Mouse (Mus musculus) limb, embryonic 14.5 days (tissue): ENCODE data around the gene Prkce. TPM values are rescaled to one million over a fixed set of nuclear protein-coding genes. Genes with fewer than 3 reads are reported as not detected.
A peak's percentile ranks its signal among the peaks of the same experiment; 100 is the strongest.

Source experiments
- ATAC-seq: fragments of 200-750 bp; cut with Nextera tagmentation; 2 replicates; pipeline ENCODE4 v1.8.0; 2017; ENCODE audit warnings: low read depth, moderate number of reproducible peaks, moderate TSS enrichment; ENCODE audit not compliant: low FRiP score
- DNase-seq: peaks from one replicate; pipeline ENCODE4 v3.0.0-alpha.2; 2015; ENCODE audit warnings: low spot score
- H3K27ac ChIP-seq: fragments of 300-500 bp; sonication (generic); replicated peaks from 2 replicates; pipeline ENCODE4 v1.5.1; 2014; ENCODE audit warnings: low read depth, mild to moderate bottlenecking, low read length, moderate library complexity, mixed read lengths
- H3K27me3 ChIP-seq: fragments of 300-500 bp; sonication (generic); 2 replicates; pipeline ENCODE4 v1.6.1; 2014; ENCODE audit warnings: low read length, mixed read lengths; ENCODE audit not compliant: control insufficient read depth, insufficient read depth
- H3K36me3 ChIP-seq: fragments of 300-500 bp; sonication (generic); 2 replicates; pipeline ENCODE4 v1.6.1; 2014; ENCODE audit warnings: mild to moderate bottlenecking, low read length, moderate library complexity, mixed read lengths; ENCODE audit not compliant: control insufficient read depth, insufficient read depth
- H3K4me1 ChIP-seq: fragments of 300-500 bp; sonication (generic); 2 replicates; pipeline ENCODE4 v1.6.1; 2014; ENCODE audit warnings: antibody characterized with exemption, low read length, mixed read lengths; ENCODE audit not compliant: control insufficient read depth, insufficient read depth
- H3K4me2 ChIP-seq: fragments of 300-500 bp; sonication (generic); replicated peaks from 2 replicates; pipeline ENCODE4 v1.6.1; 2014; ENCODE audit warnings: low read depth, mild to moderate bottlenecking, low read length, moderate library complexity; ENCODE audit not compliant: severe bottlenecking
- H3K4me3 ChIP-seq: fragments of 300-500 bp; sonication (generic); replicated peaks from 2 replicates; pipeline ENCODE4 v1.5.1; 2014; ENCODE audit warnings: low read length
- H3K9ac ChIP-seq: fragments of 300-500 bp; sonication (generic); 2 replicates; pipeline ENCODE4 v1.6.1; 2014; ENCODE audit warnings: mild to moderate bottlenecking, low read depth, low read length, moderate library complexity; ENCODE audit not compliant: severe bottlenecking
- H3K9me3 ChIP-seq: fragments of 300-500 bp; sonication (generic); 2 replicates; pipeline ENCODE4 v1.6.1; 2016; ENCODE audit warnings: low read length; ENCODE audit not compliant: control insufficient read depth
- POLR2A ChIP-seq: fragments of 200-500 bp; IDR thresholded peaks from 2 replicates; pipeline ENCODE4 v1.8.0; 2012; ENCODE audit warnings: inconsistent platforms, mild to moderate bottlenecking, moderate library complexity, borderline replicate concordance; ENCODE audit not compliant: insufficient read depth, insufficient read length; ENCODE audit errors: extremely low read depth
- WGBS: fragments of 180-500 bp; shearing (Covaris S2); extraction: QIAGEN DNeasy Blood & Tissue Kit; methylation state at CpG from one replicate; pipeline ENCODE4 v1.1.7; 2014; 5-methylcytosine and 5-hydroxymethylcytosine counted together
- polyA plus RNA-seq, 2 experiments: library from polyadenylated mRNA; depleted of rRNA in 1 of 2; stranded (reverse) in 1 of 2; unstranded in 1 of 2; fragments of >200 nt; fragmentation: Nextera tagmentation in 1 of 2; extraction: Ambion mirVana in 1 of 2; gene quantifications; 2 replicates each; pipeline versions ENCODE4 v1.2.1 to v1.2.3; 2012 to 2014

Prkce gene
- polyA plus RNA-seq, 2 experiments: 4.7 to 9.3 TPM

DNA sequence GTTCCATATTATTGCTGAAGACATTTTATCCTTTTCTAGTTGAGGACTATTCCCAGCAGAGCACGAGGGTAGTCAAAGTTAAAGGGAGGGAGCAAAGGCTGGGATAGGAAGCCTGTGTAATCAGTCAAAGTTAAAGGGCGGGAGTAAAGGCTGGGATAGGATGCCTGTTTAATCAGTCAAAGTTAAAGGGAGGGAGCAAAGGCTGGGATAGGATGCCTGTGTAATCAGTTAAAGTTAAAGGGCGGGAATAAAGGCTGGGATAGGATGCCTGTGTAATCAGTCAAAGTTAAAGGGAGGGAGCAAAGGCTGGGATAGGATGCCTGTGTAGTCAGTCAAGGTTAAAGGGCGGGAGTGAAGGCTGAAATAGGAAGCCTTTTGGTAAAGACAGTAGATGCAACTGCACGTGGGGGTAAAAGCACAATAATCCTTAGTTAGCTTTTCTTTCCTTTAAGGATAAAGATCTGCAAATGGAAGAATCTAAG lies 16.7 kb upstream of the Prkce start:
- 0 out of 2 replicates have a peak overlapping the region, but pooled peaks have one; percentile 2 for H3K4me2 ChIP-seq
- H3K27ac ChIP-seq: no peak overlapping the region
- 14% methylated on average over 5 of the region's 5 CpGs for WGBS
- no peak for TF ChIP-seq POLR2A
- H3K9ac ChIP-seq: no peak overlapping the region
- ATAC-seq (peak; percentile 96), DNase-seq (peak; percentile 92)
- H3K4me3 ChIP-seq: no peak overlapping the region
- H3K9me3 ChIP-seq: no peaks in the 10 kb centered on the region; the same call in 1 of the 2 replicates
- H3K4me1 ChIP-seq: no peaks in the 10 kb centered on the region
- H3K27me3 ChIP-seq: no peaks in the 10 kb centered on the region
- no peaks in the 10 kb centered on the region for H3K36me3 ChIP-seq

- no peak overlapping the region for H3K4me2 ChIP-seq
- TF ChIP-seq POLR2A: no peak
- 88% methylated on average over 6 of the region's 6 CpGs for WGBS
- DNase-seq (no peak), ATAC-seq (no peak)
- no peaks in the 10 kb centered on the region; the same call in 1 of the 2 replicates for H3K9me3 ChIP-seq
- no peak overlapping the region for H3K9ac ChIP-seq
- H3K27me3 ChIP-seq: no peaks in the 10 kb centered on the region
- no peak overlapping the region for H3K27ac ChIP-seq
- no peak overlapping the region for H3K4me3 ChIP-seq
- no peaks in the 10 kb centered on the region for H3K36me3 ChIP-seq
- H3K4me1 ChIP-seq: no peaks in the 10 kb centered on the region
Measured at GRCm38 (mm10) chr17:86156999-86157398, 10.6 kb upstream of the Prkce start.

DNA sequence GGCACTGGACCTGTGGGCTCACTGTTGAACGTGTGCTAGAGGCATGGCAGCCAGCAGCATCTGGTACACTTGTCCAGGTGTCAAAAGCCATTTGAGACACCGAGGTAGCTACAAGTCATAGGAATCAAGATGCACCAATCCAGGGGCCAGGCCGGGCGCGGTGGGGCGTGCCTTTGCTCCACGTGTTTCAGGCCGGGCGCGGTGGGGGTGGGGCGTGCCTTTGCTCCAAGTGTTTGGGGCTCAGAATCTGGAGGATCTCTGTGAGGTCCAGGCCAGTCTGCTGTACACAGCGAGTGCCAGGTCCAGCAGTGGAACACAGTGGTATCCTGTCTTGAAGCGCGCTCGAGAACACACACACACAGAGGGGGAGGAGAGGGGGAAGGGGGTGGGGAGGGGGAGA lies 4.9 kb upstream of the Prkce start:
- 67% methylated on average over 15 of the region's 15 CpGs for WGBS
- no peak for DNase-seq

GRCm38 (mm10) chr17:86164416-86164815 lies 3.2 kb upstream of the Prkce start:
- no peak overlapping the region for H3K27ac ChIP-seq
- no peak overlapping the region for H3K4me2 ChIP-seq
- ATAC-seq: no peak
- H3K9ac ChIP-seq: no peak overlapping the region
- peaks cover 9% of the 10 kb centered on the region for H3K4me1 ChIP-seq
- no peaks in the 10 kb centered on the region for H3K36me3 ChIP-seq
- no peaks in the 10 kb centered on the region for H3K27me3 ChIP-seq
- H3K4me3 ChIP-seq: no peak overlapping the region
- H3K9me3 ChIP-seq: no peaks in the 10 kb centered on the region
- 77% methylated on average over 7 of the region's 7 CpGs for WGBS
- no peak for TF ChIP-seq POLR2A
- no peak for DNase-seq

More for the DNA sequence above, 4.9 kb upstream of the Prkce start:
- Histone ChIP-seq H3K4me3 (no peak overlapping the region), H3K27me3 (no peaks in the 10 kb centered on the region), H3K9ac (no peak overlapping the region), H3K4me2 (no peak overlapping the region), H3K4me1 (peaks cover 4% of the 10 kb centered on the region; the same call in 1 of the 2 replicates), H3K36me3 (no peaks in the 10 kb centered on the region), H3K9me3 (no peaks in the 10 kb centered on the region), H3K27ac (no peak overlapping the region)
- TF ChIP-seq POLR2A: no peak
- no peak for ATAC-seq

GRCm38 (mm10) chr17:86166051-86166566 lies 1.5 kb upstream of the Prkce start:
- peaks cover 18% of the 10 kb centered on the region for H3K4me1 ChIP-seq
- no peak for DNase-seq
- no peak for ATAC-seq
- H3K9ac ChIP-seq: peak overlapping the region; percentile 85
- peak overlapping the region; percentile 94 for H3K4me2 ChIP-seq
- no peaks in the 10 kb centered on the region for H3K9me3 ChIP-seq
- peak overlapping the region; percentile 76 for H3K4me3 ChIP-seq
- H3K27me3 ChIP-seq: no peaks in the 10 kb centered on the region
- H3K36me3 ChIP-seq: no peaks in the 10 kb centered on the region
- H3K27ac ChIP-seq: peak overlapping the region; percentile 96
- no peak for TF ChIP-seq POLR2A
- under 1% methylated on average over 19 of the region's 19 CpGs for WGBS
